Mouse (Mus musculus) mouse trophoblast stem cell (cell line): ENCODE measurements at regions not wholly inside any gene's neighbourhood (a gene's known extent, or its start where the extent isn't known, plus 50 kb on each side); places are given as distances from the start of the nearest gene placed in this dataset.

Experiments used
- in situ Hi-C, 2 experiments: fragments of 300-500 bp; cut with MseI, MboI; formaldehyde crosslinking; loops; 2 replicates in 1 of 2; 3 replicates in 1 of 2; pipeline ENCODE4 v1.15.1; 2025

- in situ Hi-C loops, result no loop called here
Measured at GRCm38 (mm10) chr1:44388091-44388490, 163.2 kb upstream of the Gulp1 start.

- in situ Hi-C loops, result no loop called here
Measured at GRCm38 (mm10) chr1:44392141-44392540, 159.2 kb upstream of the Gulp1 start.

- in situ Hi-C loops, result no loop called here
Measured at GRCm38 (mm10) chr1:44395538-44395937, 155.8 kb upstream of the Gulp1 start.

DNA sequence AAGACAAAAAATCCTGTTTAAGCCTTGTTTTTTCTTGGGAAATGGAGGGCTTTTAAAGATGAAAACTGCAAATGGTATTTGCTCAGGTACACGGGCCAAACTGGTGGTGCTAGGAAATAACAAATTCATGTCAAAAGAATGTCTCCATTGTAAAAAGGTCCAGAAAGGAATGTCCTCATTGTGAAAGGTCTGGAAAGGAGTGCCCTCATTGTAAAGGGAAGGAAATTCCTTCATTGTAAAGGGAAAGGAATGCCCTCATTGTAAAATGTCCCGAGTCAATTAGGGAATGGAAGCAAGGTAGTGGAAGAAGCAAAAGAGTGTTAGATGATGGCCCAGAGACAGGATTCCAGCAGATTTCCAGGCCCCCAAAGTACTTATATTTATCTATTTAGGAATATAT is 153.2 kb upstream of the Gulp1 start:
- in situ Hi-C loops, result no loop called here

GRCm38 (mm10) chr1:44437822-44438221 is 113.5 kb upstream of the Gulp1 start:
- in situ Hi-C loops, result loop anchor here in 1 of 2 experiments (25.0 kb wide), 1 partner anchor 201 kb away; no protein-coding TSS in a partner anchor
